Mouse (Mus musculus) forebrain, postnatal 0 days (tissue): Measurements from ENCODE around the gene Chst8. TPM values are rescaled to one million over a fixed set of nuclear protein-coding genes. Genes with fewer than 3 reads are reported as not detected.
A peak's percentile ranks its signal among the peaks of the same experiment; 100 is the strongest.

Experiments used
- ATAC-seq: fragments of 200-750 bp; cut with Nextera tagmentation; 2 replicates; pipeline ENCODE4 v1.8.0; 2017; ENCODE audit warnings: mild to moderate bottlenecking, moderate library complexity
- DNase-seq: peaks from one replicate; pipeline ENCODE4 v3.0.0-alpha.2; 2015
- H3K27ac ChIP-seq: fragments of 300-500 bp; sonication (generic); 2 replicates; pipeline ENCODE4 v1.5.1; 2014; ENCODE audit warnings: low read depth, mild to moderate bottlenecking, antibody characterized with exemption, low read length, moderate library complexity, mixed read lengths
- H3K27me3 ChIP-seq: fragments of 300-500 bp; sonication (generic); 2 replicates; pipeline ENCODE4 v1.6.1; 2014; ENCODE audit warnings: mild to moderate bottlenecking, low read length, mixed read lengths; ENCODE audit not compliant: insufficient read depth
- H3K36me3 ChIP-seq: fragments of 300-500 bp; sonication (generic); 2 replicates; pipeline ENCODE4 v1.6.1; 2014; ENCODE audit warnings: mild to moderate bottlenecking, moderate library complexity; ENCODE audit not compliant: insufficient read depth
- H3K4me1 ChIP-seq: fragments of 300-500 bp; sonication (generic); 2 replicates; pipeline ENCODE4 v1.6.1; 2014; ENCODE audit warnings: antibody characterized with exemption; ENCODE audit not compliant: insufficient read depth
- H3K4me2 ChIP-seq: fragments of 300-500 bp; sonication (generic); 2 replicates; pipeline ENCODE4 v1.6.1; 2014; ENCODE audit warnings: low read depth, mild to moderate bottlenecking, moderate library complexity
- H3K4me3 ChIP-seq: fragments of 300-500 bp; sonication (generic); 2 replicates; pipeline ENCODE4 v1.5.1; 2014; ENCODE audit warnings: low read depth, low read length, mixed read lengths
- H3K9ac ChIP-seq: fragments of 300-500 bp; sonication (generic); 2 replicates; pipeline ENCODE4 v1.6.1; 2014; ENCODE audit warnings: mild to moderate bottlenecking
- H3K9me3 ChIP-seq: fragments of 300-500 bp; sonication (generic); 2 replicates; pipeline ENCODE4 v1.6.1; 2016; ENCODE audit warnings: low read length
- CTCF ChIP-seq: sonication (generic); IDR thresholded peaks from 2 replicates; pipeline ENCODE4 v1.5.1; 2016; ENCODE audit warnings: antibody characterized with exemption, control low read depth, low read depth
- WGBS: fragments of 180-500 bp; shearing (Covaris S2); extraction: QIAGEN DNeasy Blood & Tissue Kit; methylation state at CpG from one replicate; pipeline ENCODE4 v1.1.7; 2014; 5-methylcytosine and 5-hydroxymethylcytosine counted together
- polyA plus RNA-seq: library from polyadenylated mRNA; unstranded; fragments of >200 nt; fragmentation: Nextera tagmentation; extraction: Ambion mirVana; gene quantifications from 2 replicates; pipeline ENCODE4 v1.2.1, GENCODE M21; 2015
- total RNA-seq: library from RNA; depleted of rRNA; stranded (reverse); fragments of >200 nt; gene quantifications from 2 replicates; pipeline ENCODE4 v1.2.3, GENCODE M21; 2014

Gene Chst8
- total and polyA plus RNA-seq, 2 experiments from 2014 or later = 14.2 to 22.2 TPM

- peak; percentile 45 for DNase-seq
- H3K9ac ChIP-seq = peak overlapping the region; percentile 91
- no peaks in the 10 kb centered on the region for H3K27me3 ChIP-seq
- H3K4me1 ChIP-seq = no peaks in the 10 kb centered on the region; the same call in 1 of the 2 replicates
- ATAC-seq = no peak
- H3K4me3 ChIP-seq = peak overlapping the region; percentile 84
- H3K27ac ChIP-seq = 0 out of 2 replicates have a peak overlapping the region, but pooled peaks have one; percentile 41
- peaks cover 20% of the 10 kb centered on the region for H3K36me3 ChIP-seq
- peak overlapping the region; percentile 87 for H3K4me2 ChIP-seq
- WGBS = under 1% methylated on average over 47 of the region's 48 CpGs
- TF ChIP-seq CTCF = no peak
- H3K9me3 ChIP-seq = no peaks in the 10 kb centered on the region
Measured at GRCm38 (mm10) chr7:34652751-34653502, 159.6 kb downstream of the Chst8 start.

DNA sequence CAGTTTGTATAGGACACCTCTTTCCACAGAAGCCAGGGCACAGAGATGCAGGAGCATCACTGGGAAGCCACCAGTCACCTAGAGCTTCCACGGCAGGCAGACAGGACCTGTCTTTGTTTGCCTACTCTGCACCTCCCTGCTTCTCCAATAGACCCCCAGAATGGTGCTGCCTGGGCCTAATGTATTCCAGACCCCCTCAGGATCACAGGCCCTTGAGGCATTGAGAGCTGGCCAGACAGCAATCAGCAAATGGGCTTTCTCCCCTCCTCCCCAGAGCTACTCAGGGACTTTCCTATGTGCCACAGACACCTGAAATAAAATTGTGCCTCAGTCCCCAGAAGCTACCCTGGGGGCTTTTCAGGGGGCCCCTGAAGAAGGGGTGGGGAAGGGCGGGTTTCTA is 161.1 kb downstream of the Chst8 start:
- Histone ChIP-seq H3K9ac (no peak overlapping the region), H3K9me3 (no peaks in the 10 kb centered on the region), H3K4me3 (no peak overlapping the region), H3K27me3 (no peaks in the 10 kb centered on the region), H3K27ac (no peak overlapping the region), H3K4me2 (peak overlapping the region; percentile 87), H3K4me1 (no peaks in the 10 kb centered on the region; the same call in 1 of the 2 replicates), H3K36me3 (peaks cover 22% of the 10 kb centered on the region)
- 43% methylated on average over 2 of the region's 2 CpGs for WGBS
- DNase-seq (no peak), ATAC-seq (no peak)
- no peak for TF ChIP-seq CTCF

- peaks cover 33% of the 10 kb centered on the region for H3K36me3 ChIP-seq
- H3K9ac ChIP-seq = no peak overlapping the region
- no peak for TF ChIP-seq CTCF
- WGBS = 34% methylated on average over 9 of the region's 9 CpGs
- H3K4me3 ChIP-seq = no peak overlapping the region
- H3K4me1 ChIP-seq = no peaks in the 10 kb centered on the region; the same call in 1 of the 2 replicates
- H3K27ac ChIP-seq = no peak overlapping the region
- ATAC-seq (no peak), DNase-seq (peak; percentile 64)
- no peak overlapping the region for H3K4me2 ChIP-seq
- H3K9me3 ChIP-seq = no peaks in the 10 kb centered on the region
- H3K27me3 ChIP-seq = no peaks in the 10 kb centered on the region
Measured at GRCm38 (mm10) chr7:34647052-34647451, 165.5 kb downstream of the Chst8 start.

DNA sequence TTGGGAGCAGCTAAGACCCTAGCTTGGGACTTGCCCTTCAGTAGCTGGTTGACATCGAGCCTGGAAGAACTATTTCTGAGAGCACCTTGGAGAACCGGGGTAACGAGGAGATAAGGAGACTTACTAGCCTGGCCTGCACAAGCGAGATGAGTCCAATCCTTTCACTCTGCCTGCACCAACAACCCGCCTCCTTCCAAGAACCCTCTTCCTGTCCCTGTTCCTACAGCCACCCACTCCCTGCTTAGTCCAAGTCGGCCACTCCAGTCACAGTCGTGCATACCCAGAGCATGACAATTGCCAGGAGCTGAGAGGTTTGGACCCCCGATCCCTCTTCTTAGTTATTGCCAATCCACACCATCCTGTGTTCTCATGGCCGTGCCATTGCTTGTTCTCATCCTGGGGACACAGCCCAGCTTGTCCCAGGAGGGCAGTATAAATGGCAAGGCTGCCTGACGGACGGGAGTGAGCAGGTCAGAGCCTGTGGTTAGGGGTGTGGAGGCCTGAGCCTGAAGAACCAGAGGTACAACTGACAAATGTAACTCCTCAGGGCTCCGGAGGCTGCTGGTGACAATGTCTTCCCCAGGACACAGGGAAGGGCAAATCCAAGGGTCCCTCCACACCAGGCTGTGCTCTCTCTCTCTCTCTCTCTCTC is 166.2 kb downstream of the Chst8 start:
- H3K4me2 ChIP-seq = no peak overlapping the region
- ATAC-seq = no peak
- H3K27ac ChIP-seq = no peak overlapping the region
- TF ChIP-seq CTCF = no peak
- H3K36me3 ChIP-seq = peaks cover 39% of the 10 kb centered on the region
- no peak overlapping the region for H3K9ac ChIP-seq
- no peaks in the 10 kb centered on the region for H3K9me3 ChIP-seq
- no peak overlapping the region for H3K4me3 ChIP-seq
- WGBS = 90% methylated on average over 12 of the region's 12 CpGs
- no peak for DNase-seq
- H3K4me1 ChIP-seq = no peaks in the 10 kb centered on the region
- H3K27me3 ChIP-seq = no peaks in the 10 kb centered on the region

GRCm38 (mm10) chr7:34645623-34646022 is 166.9 kb downstream of the Chst8 start:
- 77% methylated on average over 2 of the region's 2 CpGs for WGBS
- no peak overlapping the region for H3K4me3 ChIP-seq
- no peak for DNase-seq
- ATAC-seq = no peak
- H3K27me3 ChIP-seq = no peaks in the 10 kb centered on the region
- H3K4me1 ChIP-seq = no peaks in the 10 kb centered on the region
- TF ChIP-seq CTCF = no peak
- H3K27ac ChIP-seq = no peak overlapping the region
- peaks cover 45% of the 10 kb centered on the region for H3K36me3 ChIP-seq
- no peak overlapping the region for H3K4me2 ChIP-seq
- no peaks in the 10 kb centered on the region for H3K9me3 ChIP-seq
- H3K9ac ChIP-seq = no peak overlapping the region

DNA sequence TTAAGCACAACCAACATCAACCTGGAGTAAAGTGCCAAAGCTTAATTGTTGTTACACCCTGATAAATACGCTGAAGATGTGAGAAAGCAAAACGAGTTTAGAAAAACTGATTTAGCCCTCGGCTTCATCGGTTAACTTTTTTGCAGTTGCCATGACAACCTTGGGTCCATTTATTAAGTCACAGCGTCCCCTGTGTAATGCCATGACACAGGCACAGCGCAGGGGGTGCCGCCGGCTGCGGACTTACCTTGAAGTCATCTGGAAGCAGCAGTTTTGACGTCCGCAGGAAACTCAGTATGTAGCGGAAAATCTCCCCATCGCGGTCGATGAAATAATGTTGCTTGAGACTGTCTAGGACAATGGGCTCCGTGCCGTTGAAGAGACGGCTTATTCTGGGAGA is 167.9 kb downstream of the Chst8 start:
- no peak overlapping the region for H3K9ac ChIP-seq
- no peak for TF ChIP-seq CTCF
- H3K4me1 ChIP-seq = no peaks in the 10 kb centered on the region
- no peak overlapping the region for H3K4me2 ChIP-seq
- no peak overlapping the region for H3K4me3 ChIP-seq
- 71% methylated on average over 18 of the region's 18 CpGs for WGBS
- H3K36me3 ChIP-seq = peaks cover 51% of the 10 kb centered on the region
- ATAC-seq = no peak
- no peak for DNase-seq
- H3K9me3 ChIP-seq = no peaks in the 10 kb centered on the region
- H3K27ac ChIP-seq = no peak overlapping the region
- H3K27me3 ChIP-seq = no peaks in the 10 kb centered on the region

- DNase-seq = no peak
- 81% methylated on average over 6 of the region's 6 CpGs for WGBS
- Histone ChIP-seq H3K27me3 (no peaks in the 10 kb centered on the region), H3K4me2 (no peak overlapping the region), H3K9me3 (no peaks in the 10 kb centered on the region), H3K27ac (no peak overlapping the region), H3K36me3 (peaks cover 47% of the 10 kb centered on the region), H3K4me3 (no peak overlapping the region), H3K9ac (no peak overlapping the region), H3K4me1 (no peaks in the 10 kb centered on the region)
- TF ChIP-seq CTCF = no peak
- no peak for ATAC-seq
Measured at GRCm38 (mm10) chr7:34643329-34643728, 169.2 kb downstream of the Chst8 start.
